Mouse (Mus musculus): ENCODE results near the gene Trub1. TPM values are rescaled to one million over a fixed set of nuclear protein-coding genes. Genes with fewer than 3 reads are reported as not detected.

Trub1 gene
- total and polyA plus RNA-seq, 3 experiments = 7.0 to 19.2 (median 10.7) TPM

DNA sequence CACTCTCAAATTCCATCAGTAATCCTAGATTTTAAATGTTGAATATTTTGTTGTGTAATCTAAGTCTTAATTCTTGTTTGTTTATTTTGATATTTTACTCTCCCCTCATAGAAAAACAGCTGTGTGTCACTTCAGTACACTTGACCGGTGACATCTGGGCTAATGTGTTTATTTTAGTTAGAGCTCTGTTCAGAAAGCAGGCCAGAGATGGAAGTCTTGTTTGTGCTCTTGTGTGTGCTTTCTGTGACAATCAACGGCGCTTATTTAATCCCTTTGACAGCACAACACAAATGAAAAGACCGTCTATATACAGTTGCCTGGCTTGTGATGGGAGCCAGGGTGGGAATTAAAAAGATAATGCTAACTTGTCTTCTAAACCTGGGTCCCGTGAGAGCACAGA lies 53.9 kb downstream of the Trub1 start:
- ATAC-seq (ENCODE audit: extremely low read depth, insufficient number of reproducible peaks, low FRiP score, poor library complexity, severe bottlenecking) = no peak
- Histone ChIP-seq H3K4me1 (ENCODE audit: insufficient read depth, low read depth, low read length) (no peaks in the 10 kb centered on the region), H3K9me3 (replicated peaks) (peaks cover 7% of the 10 kb centered on the region), H3K4me3 (ENCODE audit: low read depth, low read length) (no peak overlapping the region), H3K36me3 (replicated peaks) (no peaks in the 10 kb centered on the region), H3K27me3 (ENCODE audit: insufficient read depth, low read length) (no peaks in the 10 kb centered on the region)
- TF ChIP-seq GATA2 (IDR thresholded peaks at IDR 0.05; ENCODE audit: borderline replicate concordance, low read depth, low read length) = no peak
- TF ChIP-seq GATA1 (IDR thresholded peaks at IDR 0.05; ENCODE audit: borderline replicate concordance, low read length) = no peak
- no peak for DNase-seq (ENCODE audit: low spot score)

DNA sequence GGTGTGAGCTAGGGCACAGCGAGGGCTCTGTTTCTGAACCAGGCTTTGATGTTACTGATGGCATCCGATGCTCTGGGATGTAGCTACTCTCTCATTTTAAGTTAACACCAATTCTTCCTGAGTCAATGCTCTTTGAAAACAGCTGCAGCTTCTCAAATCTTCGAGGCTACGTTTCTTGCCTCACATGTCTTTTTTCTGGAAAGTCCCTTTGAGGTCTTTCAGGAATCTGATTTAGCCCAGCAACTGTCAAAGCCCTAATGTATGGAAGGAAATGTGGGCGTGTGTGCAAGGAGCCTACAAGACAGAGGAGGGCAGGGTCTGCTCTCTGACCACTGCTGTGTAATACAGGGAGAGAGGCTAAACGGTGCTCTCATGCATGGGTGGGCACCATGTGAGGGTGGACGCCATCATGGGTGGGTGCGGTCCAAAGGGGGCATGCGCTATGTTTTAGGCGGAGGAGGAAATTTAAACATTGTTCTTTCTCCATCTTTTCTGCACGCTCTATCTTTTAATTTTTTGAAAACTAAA lies 55.6 kb downstream of the Trub1 start:
- Histone ChIP-seq H3K4me3 (ENCODE audit: low read depth, low read length) (no peak overlapping the region), H3K27me3 (ENCODE audit: insufficient read depth, low read length) (peaks cover 3% of the 10 kb centered on the region; the same call in 1 of the 2 replicates), H3K4me1 (ENCODE audit: insufficient read depth, low read depth, low read length) (no peaks in the 10 kb centered on the region), H3K36me3 (replicated peaks) (no peaks in the 10 kb centered on the region), H3K9me3 (replicated peaks) (peaks cover 7% of the 10 kb centered on the region)
- TF ChIP-seq TAL1 (conservative IDR thresholded peaks at IDR 0.05; ENCODE audit: low read depth, low read length) (no peak), GATA2 (IDR thresholded peaks at IDR 0.05; ENCODE audit: borderline replicate concordance, low read depth, low read length) (no peak), CTCF (IDR thresholded peaks at IDR 0.05; ENCODE audit: low read depth, low read length) (no peak), POLR2AphosphoS5 (IDR thresholded peaks at IDR 0.05; ENCODE audit: insufficient replicate concordance, low read depth, low read length) (no peak), GATA1 (IDR thresholded peaks at IDR 0.05; ENCODE audit: borderline replicate concordance, low read length) (no peak)
- DNase-seq (ENCODE audit: low spot score) (no peak), ATAC-seq (ENCODE audit: extremely low read depth, insufficient number of reproducible peaks, low FRiP score, poor library complexity, severe bottlenecking) (no peak)

DNA sequence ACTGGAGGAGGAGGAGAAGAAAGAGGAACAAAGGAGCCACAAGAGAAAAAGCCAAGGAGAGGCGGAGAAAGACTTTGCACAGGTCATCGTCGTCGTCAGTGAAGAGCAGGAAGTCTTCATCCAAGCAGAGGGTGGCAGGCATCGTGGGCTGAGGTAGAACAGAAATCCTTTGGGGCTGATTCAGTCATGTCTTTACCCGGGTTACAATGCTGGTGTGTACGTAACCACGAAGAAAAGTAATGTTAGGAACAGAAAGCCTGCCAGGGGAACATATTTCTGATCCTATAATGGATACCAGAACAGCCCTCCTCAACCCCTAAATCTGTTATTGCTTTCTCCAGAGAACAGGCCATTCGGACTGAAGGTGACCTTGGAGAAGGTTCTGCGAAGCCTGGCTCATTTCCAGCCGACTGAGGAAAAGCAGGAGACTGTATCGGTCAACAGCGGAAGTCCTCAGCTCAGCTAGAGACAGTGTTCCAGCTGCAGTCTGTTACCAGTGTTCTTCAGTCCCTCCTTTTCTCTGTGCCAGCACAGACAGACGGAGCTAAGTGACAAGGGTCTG lies 57.1 kb downstream of the Trub1 start:
- Histone ChIP-seq H3K9me3 (replicated peaks) (peaks cover 7% of the 10 kb centered on the region), H3K36me3 (replicated peaks) (no peaks in the 10 kb centered on the region), H3K4me3 (ENCODE audit: low read depth, low read length) (no peak overlapping the region), H3K27me3 (ENCODE audit: insufficient read depth, low read length) (peaks cover 3% of the 10 kb centered on the region; the same call in 1 of the 2 replicates), H3K4me1 (ENCODE audit: insufficient read depth, low read depth, low read length) (no peaks in the 10 kb centered on the region)
- TF ChIP-seq CTCF (IDR thresholded peaks at IDR 0.05; ENCODE audit: low read depth, low read length) (no peak), POLR2AphosphoS5 (IDR thresholded peaks at IDR 0.05; ENCODE audit: insufficient replicate concordance, low read depth, low read length) (no peak), GATA1 (IDR thresholded peaks at IDR 0.05; ENCODE audit: borderline replicate concordance, low read length) (no peak), TAL1 (conservative IDR thresholded peaks at IDR 0.05; ENCODE audit: low read depth, low read length) (no peak), GATA2 (IDR thresholded peaks at IDR 0.05; ENCODE audit: borderline replicate concordance, low read depth, low read length) (no peak)
- no peak for ATAC-seq (ENCODE audit: extremely low read depth, insufficient number of reproducible peaks, low FRiP score, poor library complexity, severe bottlenecking)
- no peak for DNase-seq (ENCODE audit: low spot score)

DNA sequence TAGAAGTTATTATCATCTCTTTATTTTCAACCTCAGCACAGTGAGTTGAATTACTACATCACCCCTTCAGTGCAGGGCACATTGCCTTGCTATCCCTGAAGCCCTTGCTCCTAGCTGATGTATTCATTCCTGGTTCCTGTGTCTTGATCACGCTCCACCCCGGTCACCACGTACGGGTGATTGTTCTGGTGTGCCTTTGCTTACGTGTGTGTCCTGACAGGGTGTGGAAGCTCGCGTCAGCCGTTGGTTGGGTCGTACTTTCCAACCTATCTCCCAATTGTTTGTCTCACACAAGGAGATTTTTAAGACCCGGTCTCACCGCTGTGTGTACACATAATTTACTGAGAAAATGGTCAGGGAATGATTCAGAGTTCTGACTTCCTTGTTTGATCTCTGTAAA lies 58.1 kb downstream of the Trub1 start:
- H3K4me1 ChIP-seq (ENCODE audit: insufficient read depth, low read depth, low read length) = no peaks in the 10 kb centered on the region
- no peak for DNase-seq (ENCODE audit: low spot score)
- no peak for ATAC-seq (ENCODE audit: extremely low read depth, insufficient number of reproducible peaks, low FRiP score, poor library complexity, severe bottlenecking)
- peaks cover 3% of the 10 kb centered on the region; the same call in 1 of the 2 replicates for H3K27me3 ChIP-seq (ENCODE audit: insufficient read depth, low read length)
- TF ChIP-seq GATA2 (IDR thresholded peaks at IDR 0.05; ENCODE audit: borderline replicate concordance, low read depth, low read length) = no peak
- no peak for TF ChIP-seq POLR2AphosphoS5 (IDR thresholded peaks at IDR 0.05; ENCODE audit: insufficient replicate concordance, low read depth, low read length)
- TF ChIP-seq GATA1 (IDR thresholded peaks at IDR 0.05; ENCODE audit: borderline replicate concordance, low read length) = no peak
- no peak for TF ChIP-seq TAL1 (conservative IDR thresholded peaks at IDR 0.05; ENCODE audit: low read depth, low read length)
- no peak for TF ChIP-seq CTCF (IDR thresholded peaks at IDR 0.05; ENCODE audit: low read depth, low read length)
- H3K4me3 ChIP-seq (ENCODE audit: low read depth, low read length) = no peak overlapping the region
- peaks cover 7% of the 10 kb centered on the region for H3K9me3 ChIP-seq (replicated peaks)
- H3K36me3 ChIP-seq (replicated peaks) = no peaks in the 10 kb centered on the region

DNA sequence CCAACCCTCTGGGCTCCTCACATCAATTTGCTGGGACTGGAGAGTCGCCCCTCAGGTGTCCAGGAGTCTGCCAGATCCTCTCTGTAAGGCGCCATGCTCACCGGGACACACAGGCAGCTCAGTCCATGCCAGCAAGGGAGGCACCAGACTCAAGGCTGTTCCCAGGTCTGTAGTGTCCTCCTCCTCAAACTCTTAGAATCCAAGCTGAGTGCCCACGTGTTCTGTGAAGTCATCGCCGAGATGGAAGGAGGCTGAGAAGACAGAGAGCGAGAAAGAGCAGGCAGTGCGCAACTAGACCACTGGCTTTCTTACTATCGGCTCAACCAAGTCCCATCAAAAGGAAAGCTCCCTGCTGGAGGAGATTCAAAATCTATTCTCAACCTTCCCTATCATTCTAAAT lies 60.4 kb downstream of the Trub1 start:
- Histone ChIP-seq H3K9me3 (replicated peaks) (no peaks in the 10 kb centered on the region), H3K4me3 (ENCODE audit: low read depth, low read length) (no peak overlapping the region), H3K36me3 (replicated peaks) (no peaks in the 10 kb centered on the region), H3K4me1 (ENCODE audit: insufficient read depth, low read depth, low read length) (no peaks in the 10 kb centered on the region), H3K27me3 (ENCODE audit: insufficient read depth, low read length) (peaks cover 3% of the 10 kb centered on the region; the same call in 1 of the 2 replicates)
- TF ChIP-seq GATA1 (IDR thresholded peaks at IDR 0.05; ENCODE audit: borderline replicate concordance, low read length) (no peak), GATA2 (IDR thresholded peaks at IDR 0.05; ENCODE audit: borderline replicate concordance, low read depth, low read length) (no peak), CTCF (IDR thresholded peaks at IDR 0.05; ENCODE audit: low read depth, low read length) (no peak), TAL1 (conservative IDR thresholded peaks at IDR 0.05; ENCODE audit: low read depth, low read length) (no peak)
- DNase-seq (ENCODE audit: low spot score) = no peak
- ATAC-seq (ENCODE audit: extremely low read depth, insufficient number of reproducible peaks, low FRiP score, poor library complexity, severe bottlenecking) = no peak

DNA sequence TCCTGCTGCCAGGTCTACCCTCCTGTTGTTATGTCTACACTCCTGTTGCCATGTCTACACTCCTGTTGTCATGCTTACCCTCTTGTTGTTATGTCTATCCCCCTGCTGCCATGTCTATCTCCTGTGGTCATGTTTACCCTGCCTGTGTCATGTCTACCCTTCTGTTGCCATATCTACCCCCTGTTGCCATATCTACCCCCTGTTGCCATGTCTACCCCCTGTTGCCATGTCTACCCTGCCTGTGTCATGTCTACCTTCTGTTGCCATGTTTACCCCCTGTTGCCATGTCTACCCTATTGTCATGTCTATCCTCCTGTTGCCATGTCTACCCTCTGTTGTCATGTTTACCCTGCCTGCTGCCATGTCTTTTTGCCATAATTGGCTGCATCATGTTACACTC lies 69.0 kb downstream of the Trub1 start:
- H3K27me3 ChIP-seq (ENCODE audit: insufficient read depth, low read length) = no peaks in the 10 kb centered on the region; the same call in 1 of the 2 replicates
- H3K9me3 ChIP-seq (replicated peaks) = no peaks in the 10 kb centered on the region
- ATAC-seq (ENCODE audit: extremely low read depth, insufficient number of reproducible peaks, low FRiP score, poor library complexity, severe bottlenecking) = no peak
- DNase-seq (ENCODE audit: low spot score) = no peak
- H3K36me3 ChIP-seq (replicated peaks) = no peaks in the 10 kb centered on the region
- no peak overlapping the region for H3K4me3 ChIP-seq (ENCODE audit: low read depth, low read length)
- H3K4me1 ChIP-seq (ENCODE audit: insufficient read depth, low read depth, low read length) = no peaks in the 10 kb centered on the region
- TF ChIP-seq GATA2 (IDR thresholded peaks at IDR 0.05; ENCODE audit: borderline replicate concordance, low read depth, low read length) (no peak), GATA1 (IDR thresholded peaks at IDR 0.05; ENCODE audit: borderline replicate concordance, low read length) (no peak), POLR2AphosphoS5 (IDR thresholded peaks at IDR 0.05; ENCODE audit: insufficient replicate concordance, low read depth, low read length) (no peak), TAL1 (conservative IDR thresholded peaks at IDR 0.05; ENCODE audit: low read depth, low read length) (no peak), CTCF (IDR thresholded peaks at IDR 0.05; ENCODE audit: low read depth, low read length) (no peak)

Data from G1E (cell line).